Mouse (Mus musculus) monocyte, adult 5-6 weeks (primary cell): Measurements from ENCODE around the gene Cxcl13. TPM values are rescaled to one million over a fixed set of nuclear protein-coding genes. Genes with fewer than 3 reads are reported as not detected.
"Not testable (repeated sequence)": the region's sequence is repeated elsewhere in the genome, so short reads cannot be mapped to it uniquely, and the experiment has no call there.

Experiments
- ATAC-seq: fragments of 153-309, 156-312 bp; replicated peaks from 2 replicates; pipeline ENCODE4 v1.8.0; 2017; ENCODE audit warnings: mild to moderate bottlenecking; ENCODE audit not compliant: low TSS enrichment, insufficient number of reproducible peaks, severe bottlenecking, poor library complexity, low FRiP score
- total RNA-seq: library from RNA; stranded (forward); fragments of 200-1000, 200-491, 200-594 nt; gene quantifications from 3 replicates; pipeline ENCODE4 v1.2.3, GENCODE M21; 2017

Gene Cxcl13
- total RNA-seq, 1 experiment from 2014 or later: not detected

DNA sequence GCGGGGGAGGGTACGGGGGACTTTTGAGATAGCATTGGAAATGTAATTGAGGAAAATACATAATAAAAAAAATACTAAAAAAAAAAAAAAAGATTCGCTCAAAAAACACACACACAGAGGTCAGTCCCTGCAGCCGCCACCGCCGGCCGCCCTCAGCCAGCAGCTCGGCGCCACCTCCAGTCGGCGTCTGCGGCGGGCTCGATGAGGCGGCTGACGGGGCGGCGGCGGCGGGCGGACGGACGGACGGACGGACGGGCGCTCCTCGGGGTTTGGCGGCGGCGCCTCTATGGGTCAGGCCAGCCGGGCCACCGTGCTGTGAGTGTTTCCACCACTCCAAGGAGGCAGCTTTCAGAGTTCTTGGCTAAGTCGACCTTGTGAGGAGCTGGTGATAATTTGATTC, 17.1 kb downstream of the Cxcl13 start:
- ATAC-seq: not testable (repeated sequence)

DNA sequence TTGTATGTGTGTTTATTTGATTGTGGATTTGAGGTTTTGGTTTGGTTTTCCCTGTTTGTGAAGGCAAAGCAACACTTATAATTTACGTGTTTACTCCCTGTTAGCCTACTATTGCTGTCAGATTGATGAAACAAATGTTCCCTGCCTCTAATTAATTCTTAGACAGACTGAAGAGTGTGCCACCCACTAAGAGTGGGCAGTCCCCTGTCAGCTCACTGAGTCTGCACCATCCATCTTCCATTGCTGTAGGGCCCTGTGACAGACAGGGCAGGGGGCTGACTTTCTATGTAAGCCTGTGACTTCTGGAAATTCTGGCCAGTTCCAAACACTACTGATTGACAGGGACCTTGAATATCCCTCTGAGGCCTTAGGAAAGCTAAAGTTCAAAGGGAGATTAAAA, 19.5 kb downstream of the Cxcl13 start:
- ATAC-seq: no peak

GRCm38 (mm10) chr5:95983797-95984486, 27.2 kb downstream of the Cxcl13 start:
- no peak for ATAC-seq

- ATAC-seq: no peak
Measured at GRCm38 (mm10) chr5:95991339-95992292, 34.9 kb downstream of the Cxcl13 start.

DNA sequence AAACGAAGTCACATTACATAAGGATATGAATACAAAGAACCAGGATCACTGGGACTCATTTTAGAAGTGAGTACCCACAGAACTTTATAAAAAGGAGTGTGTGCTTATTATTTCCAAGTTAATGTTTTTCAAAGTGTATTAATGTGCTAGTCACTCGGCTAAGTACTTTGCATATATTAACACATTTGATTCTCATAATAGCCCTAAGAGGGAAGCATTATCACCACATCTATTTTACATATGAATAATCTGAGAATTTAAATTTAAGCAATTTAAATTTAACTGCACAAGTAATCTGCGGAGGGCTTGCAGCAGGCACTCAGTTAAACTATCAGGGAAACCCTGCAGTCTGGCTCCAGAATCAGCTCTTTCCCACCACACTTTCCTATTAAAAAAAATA, 40.5 kb downstream of the Cxcl13 start:
- ATAC-seq: no peak

DNA sequence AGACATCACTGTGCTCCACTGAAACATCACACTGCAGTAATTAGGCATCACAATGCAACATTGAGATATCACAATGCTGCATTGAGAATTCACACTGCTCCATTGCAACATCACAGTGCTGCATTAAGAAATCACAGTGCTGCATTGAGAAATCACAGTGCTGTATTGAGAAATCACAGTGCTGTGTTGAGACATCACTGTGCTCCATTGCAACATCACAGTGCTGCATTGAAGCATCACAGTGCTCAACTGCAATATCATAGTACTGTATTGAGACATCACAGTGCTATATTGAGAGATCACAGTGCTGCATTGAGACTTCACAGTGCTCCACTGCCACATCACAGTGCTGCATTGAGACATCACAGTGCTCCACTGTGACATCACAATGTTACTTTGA, 46.6 kb downstream of the Cxcl13 start:
- ATAC-seq: no peak

GRCm38 (mm10) chr5:96008274-96008842, 51.6 kb downstream of the Cxcl13 start:
- no peak for ATAC-seq

GRCm38 (mm10) chr5:96009076-96009475, 52.3 kb downstream of the Cxcl13 start:
- ATAC-seq: no peak

Other genes starting within 250 kb of the Cxcl13 start
- not detected in 3 replicates for gene Gm7978, start 220.8 kb upstream of the Cxcl13 start, total RNA-seq
- 0.48 TPM in 1 of 3 replicates, not detected in the others for gene Gm7982, start 214.9 kb upstream of the Cxcl13 start, total RNA-seq
- gene E330014E10Rik, start 181.0 kb upstream of the Cxcl13 start, total RNA-seq: not detected in 3 replicates
- 68.1 to 199 TPM (median 82.2 TPM) in 3 replicates for gene Cnot6l, start 207.2 kb downstream of the Cxcl13 start, total RNA-seq